Mouse (Mus musculus): Measurements from ENCODE around the gene St8sia1. TPM values are rescaled to one million over a fixed set of nuclear protein-coding genes. Genes with fewer than 3 reads are reported as not detected.

The St8sia1 gene
- total RNA-seq, 2 experiments from 2014 or later, result 0.07 TPM; not detected in 1

DNA sequence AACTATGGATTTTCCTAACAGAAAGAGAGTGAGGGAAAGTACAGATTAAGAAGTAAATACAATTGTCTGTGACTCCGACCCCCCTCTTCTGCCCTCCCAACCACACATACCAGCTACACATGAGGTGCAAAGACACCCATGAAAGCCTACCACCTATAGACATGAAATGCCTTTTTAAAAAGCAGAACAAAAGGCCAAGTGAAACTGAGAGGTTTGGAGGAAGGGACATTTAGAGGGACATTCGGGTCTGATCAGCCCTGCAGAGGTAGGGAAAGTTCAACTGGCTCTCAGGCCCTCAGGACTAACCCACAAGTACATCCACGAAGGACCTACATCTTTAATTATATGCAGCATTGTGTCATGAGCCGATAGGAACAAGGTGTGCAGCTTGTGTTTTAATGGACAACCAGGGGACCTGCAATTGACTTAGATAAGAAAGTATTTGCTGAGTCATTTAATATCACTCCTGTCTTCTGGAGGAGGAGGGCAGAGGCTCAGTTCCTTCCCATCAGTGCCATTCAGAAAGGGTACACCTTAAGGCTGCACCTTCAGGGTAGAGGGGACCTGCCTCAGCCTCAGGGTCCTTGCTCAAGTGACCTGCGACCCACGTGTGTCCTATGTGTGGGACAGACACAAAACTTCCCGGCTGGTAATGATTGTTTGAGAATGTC, 164.4 kb downstream of the St8sia1 start:
- peak; percentile 38; the same call in 1 of the 2 replicates for ATAC-seq (replicated peaks; ENCODE audit: poor library complexity)

DNA sequence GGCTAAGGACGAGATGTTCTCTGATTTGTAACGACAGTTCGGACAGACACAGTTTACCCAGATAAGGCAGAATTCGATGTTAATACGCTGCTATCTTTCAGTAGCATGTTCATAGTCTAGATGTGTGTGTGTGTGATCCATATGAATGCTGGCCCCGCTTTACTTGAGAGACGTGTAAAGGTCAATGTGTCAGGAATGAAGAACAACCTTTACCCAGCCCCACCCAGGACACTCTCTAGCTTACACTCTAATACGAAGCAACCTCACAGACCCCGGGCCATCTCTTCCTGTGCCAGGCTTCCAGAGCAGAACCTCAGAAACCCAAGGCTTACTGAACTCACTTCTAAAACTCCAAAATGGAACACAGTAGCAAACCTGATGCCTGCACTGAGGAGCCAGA, 165.4 kb downstream of the St8sia1 start:
- no peak for ATAC-seq (replicated peaks; ENCODE audit: poor library complexity)

DNA sequence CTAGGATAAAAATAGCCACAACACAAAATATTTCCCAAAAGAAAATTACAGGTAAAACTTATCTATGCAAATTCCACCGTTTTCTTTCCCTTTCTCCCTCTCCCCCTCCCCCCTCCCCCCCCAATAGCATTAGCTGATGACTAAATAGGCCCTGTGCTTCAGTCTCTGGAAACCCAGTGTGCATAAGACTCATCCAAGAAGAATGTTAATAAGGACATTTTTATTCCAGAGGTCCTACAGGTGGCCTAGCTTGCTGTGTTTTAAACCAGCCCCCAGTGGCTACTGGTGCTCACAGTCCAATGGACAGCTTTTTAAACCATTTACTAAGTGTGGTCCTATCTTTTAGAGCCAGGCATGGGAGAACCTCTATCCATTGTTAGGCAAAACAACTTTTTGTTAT, 166.3 kb downstream of the St8sia1 start:
- no peak for ATAC-seq (replicated peaks; ENCODE audit: poor library complexity)

DNA sequence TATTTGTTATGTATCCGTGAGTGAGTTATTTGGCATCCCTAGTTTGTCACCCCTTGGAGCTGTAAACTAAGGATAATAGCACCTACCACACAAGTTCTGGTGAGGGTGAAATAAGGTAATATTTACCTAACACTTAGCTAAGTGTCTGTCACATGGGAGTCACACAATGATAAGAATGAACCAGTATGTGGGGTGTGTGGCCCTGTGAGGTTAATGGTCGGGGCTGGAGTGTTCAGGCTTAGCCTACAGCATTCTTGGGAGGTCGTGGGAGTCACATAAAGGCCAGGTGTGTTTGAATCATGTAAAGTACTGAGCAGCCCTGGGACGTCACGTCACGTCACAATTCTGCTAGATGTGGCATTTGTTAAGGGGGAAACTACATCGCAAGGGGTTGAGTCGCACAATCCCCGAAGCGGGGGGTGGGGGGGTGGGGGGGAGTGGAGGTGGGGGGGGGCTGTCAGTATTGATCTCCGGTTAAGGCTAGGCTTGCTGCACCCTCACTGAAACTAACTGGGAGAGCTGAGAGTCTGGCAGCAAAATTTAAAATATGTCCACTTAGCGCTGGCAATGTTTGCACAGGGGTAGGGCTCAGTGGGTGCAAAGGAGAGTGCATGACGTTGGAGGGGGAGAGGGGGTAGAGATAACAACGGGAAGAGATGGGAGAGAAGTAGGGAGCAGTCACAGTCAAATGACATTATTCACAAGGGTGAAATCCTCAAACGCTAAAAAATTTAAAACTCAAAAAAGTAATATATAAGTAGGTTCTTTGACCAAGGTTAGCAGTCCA, 168.4 kb downstream of the St8sia1 start:
- no peak for ATAC-seq (replicated peaks; ENCODE audit: poor library complexity)

DNA sequence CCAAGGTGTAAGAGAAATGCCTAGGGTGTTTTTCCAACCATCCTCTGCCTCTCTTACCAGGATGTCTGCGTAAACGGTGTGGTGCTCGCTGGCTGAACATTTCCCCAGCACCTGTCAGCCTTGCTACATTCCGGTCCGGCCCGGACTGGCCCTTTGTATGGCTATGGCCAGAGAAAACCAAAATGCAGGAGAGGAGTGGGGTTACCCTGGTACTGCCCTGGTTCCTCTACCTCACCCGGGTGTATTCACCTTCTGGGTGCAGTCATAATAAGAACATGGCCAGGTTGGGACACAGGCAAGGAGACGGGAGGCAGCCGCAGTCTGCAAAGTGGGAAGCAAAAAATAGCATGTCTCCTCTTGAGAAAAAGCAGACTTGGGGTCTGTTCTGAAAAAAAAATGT, 169.2 kb downstream of the St8sia1 start:
- no peak for ATAC-seq (replicated peaks; ENCODE audit: poor library complexity)

DNA sequence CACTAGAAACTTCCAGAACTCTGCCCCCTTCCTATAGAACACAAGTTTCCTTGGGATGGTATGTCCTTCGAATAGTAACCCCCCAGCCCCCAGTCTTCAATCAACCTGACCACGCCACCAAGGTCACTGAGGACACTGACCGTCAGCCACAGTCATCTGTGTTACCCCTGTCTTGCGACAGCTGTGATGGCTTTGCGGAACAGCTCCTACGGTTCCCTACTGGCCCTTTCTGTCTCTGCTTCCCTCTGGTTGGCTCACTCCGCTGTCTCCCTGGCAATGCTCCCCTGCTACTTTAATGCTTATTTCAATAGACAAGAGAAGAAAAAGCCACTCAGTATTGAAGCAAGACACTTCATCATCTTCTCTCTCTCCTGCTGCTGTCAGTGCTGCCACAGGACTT, 170.8 kb downstream of the St8sia1 start:
- ATAC-seq (replicated peaks; ENCODE audit: poor library complexity), result peak; percentile 58

DNA sequence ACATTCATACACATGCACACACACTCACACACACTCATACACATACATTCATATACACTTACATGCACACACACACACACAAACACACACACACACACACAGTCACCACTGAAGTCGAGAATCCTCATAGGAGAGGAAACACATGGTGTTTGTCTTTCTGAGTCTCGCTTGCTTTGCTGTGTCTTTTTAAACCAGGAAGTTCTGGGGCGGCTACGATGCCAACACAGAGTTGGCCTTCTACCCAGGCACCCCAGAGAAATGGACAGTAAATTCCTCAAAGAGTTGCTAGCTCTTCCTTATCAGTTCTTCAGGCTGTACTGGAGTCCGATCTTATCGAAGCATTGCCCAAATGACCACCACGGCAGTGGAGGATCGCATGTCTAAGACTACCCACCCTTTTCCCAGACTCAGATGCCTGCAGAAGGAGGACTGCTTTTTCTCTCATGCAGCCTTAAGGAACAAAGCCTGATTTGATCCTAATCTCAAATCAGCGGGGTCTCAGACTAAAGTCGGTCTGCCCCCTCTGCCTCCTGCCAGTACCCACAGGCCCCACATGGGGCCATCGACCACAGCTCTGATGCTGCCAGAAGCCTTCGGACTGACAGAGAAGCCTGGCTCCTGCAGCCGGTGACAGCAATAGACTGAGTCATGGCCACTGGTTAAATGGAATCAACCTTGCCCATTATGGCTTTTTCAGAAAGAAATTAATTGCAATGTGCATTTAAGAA, 171.8 kb downstream of the St8sia1 start:
- ATAC-seq (replicated peaks; ENCODE audit: poor library complexity), result peak; percentile 66

DNA sequence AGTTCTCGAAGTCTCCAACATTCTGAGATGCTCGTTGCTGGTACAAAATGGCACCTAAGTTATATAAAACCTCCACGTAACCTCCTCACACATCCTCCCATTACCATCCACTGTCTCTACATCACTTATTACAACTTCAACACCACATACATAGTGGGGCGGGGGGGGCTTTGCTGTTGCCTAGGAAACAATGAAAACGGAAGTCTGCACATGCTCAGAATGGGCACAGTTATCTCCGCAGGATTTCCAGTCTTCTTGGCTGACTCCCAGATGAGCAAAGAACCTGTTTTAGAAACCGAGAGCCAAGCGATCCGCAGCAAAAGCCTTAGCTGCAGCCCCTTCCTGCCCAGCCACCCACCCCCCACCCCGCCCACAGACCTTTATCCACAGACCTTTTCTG, 174.5 kb downstream of the St8sia1 start:
- ATAC-seq (replicated peaks; ENCODE audit: poor library complexity), result no peak

DNA sequence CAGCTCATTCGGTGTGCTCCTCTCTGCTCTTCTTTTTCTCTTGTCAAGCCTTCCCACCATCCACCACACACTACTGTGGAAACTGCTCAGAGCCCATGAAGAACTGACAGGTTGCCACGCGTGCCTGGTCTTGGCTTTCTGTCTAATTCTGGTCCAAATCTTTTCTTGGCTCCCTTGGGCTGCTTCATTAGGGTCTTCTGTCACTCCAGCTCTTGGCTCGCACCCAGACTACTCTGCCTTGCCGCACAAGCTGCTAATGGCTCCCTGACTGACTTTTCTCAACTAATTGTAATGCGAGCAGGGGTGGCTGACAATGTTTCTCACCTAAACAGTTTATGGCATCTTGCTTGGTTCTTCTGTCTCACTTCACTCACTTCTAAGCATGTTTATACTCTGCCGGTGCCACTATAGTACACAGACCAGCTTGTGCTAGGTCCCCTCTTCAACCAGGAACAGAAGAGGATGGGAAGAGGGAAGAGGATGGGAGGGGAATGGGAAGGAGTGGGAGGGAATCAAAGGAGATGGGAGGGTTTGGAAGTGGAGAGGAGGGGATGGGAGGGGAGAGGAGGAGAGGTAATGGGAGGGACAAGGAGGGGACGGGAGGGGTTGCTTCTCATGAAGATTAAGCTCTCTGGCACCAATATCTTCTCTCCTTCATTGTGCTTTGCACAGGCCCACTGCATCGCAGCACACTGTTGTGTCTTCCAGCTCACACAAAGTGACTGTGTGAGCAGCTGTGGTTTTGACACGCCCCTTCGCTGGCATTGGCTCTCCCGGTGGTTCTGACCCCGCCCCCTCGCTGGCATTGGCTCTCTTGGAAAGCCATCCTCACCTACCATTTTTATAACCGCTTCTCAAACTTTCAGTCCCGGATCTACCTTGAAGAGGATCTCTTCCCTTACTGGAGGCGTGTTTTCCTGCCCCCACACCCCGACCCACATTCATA, 175.9 kb downstream of the St8sia1 start:
- ATAC-seq (replicated peaks; ENCODE audit: poor library complexity), result no peak

DNA sequence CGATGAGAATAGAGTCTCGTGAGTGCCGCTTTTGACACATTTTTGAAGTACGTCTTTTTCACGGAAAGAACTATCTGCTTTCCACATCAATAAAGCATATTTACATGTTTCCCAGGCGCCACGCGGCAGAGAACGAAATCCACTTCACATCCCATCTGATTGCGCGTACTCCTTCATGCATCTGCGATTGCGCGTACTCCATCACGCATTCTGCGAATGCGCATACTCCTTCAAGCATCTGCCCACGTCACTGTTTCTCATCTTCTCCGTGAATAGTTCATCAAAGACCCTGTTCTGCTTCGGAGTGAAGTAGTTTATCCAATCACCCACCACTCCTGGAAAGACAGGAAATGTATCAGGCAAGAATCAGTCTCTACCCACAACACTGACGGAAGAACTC, 178.1 kb downstream of the St8sia1 start:
- no peak for ATAC-seq (replicated peaks; ENCODE audit: poor library complexity)

DNA sequence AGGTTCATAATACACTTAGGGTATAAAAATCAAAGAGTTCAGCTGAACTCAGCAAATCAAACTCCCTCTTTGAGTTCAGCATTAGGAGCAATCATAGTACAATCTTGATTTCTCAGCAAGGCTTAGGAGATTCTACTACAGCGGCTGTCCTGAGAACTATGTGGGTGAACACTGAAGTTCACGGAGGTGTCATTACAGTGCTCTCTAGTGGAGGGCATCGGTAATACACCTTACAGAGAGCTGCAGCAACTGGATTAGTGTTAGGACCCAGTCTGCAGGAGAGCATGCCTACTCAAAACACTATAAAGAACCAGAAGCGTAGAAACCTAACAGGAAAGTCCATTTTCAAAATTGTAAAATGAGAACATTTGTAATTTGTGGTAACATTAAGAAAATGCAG, 178.9 kb downstream of the St8sia1 start:
- ATAC-seq (replicated peaks; ENCODE audit: poor library complexity), result peak; percentile 96

DNA sequence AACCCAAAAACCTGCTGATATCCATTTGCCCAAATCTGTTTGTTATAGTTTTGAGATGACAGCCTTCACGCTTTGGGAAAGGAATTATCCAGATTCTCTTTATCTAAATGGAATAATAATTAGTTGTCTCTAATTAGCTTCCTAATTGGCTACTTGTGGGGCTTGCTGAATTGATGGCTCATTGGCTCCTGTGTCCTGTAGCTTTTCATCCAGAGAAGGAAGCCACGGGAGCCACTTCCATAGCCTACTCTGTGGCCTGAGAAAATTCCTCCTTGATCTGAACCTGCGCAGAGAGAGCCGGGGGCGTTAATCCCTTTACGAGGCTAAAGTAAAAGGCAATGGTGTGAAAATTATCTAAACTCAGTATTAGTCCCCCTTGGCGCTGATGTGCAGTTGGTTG, 183.0 kb downstream of the St8sia1 start:
- ATAC-seq (replicated peaks; ENCODE audit: poor library complexity), result no peak

DNA sequence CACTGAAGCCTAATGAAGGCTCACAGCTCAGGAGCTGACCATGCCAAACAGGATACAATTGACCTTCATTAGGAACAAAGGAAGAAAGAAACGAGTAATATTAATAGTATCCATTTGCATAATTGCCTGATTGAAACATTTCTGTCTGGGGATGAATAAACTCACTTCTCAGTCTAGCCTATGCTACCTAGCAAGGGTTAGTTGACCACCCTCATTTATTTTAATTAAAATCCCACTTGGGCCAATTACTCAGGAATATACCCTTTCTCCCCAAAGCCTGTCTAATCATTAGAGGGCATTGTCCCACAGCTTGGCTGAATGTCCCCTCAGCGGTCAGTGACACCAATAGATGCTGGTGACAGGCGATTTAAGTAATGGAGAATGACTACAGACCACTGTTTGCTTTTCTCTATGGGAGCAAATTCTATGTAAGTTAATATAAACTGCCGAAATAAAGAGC, 183.6 kb downstream of the St8sia1 start:
- ATAC-seq (replicated peaks; ENCODE audit: poor library complexity), result no peak

DNA sequence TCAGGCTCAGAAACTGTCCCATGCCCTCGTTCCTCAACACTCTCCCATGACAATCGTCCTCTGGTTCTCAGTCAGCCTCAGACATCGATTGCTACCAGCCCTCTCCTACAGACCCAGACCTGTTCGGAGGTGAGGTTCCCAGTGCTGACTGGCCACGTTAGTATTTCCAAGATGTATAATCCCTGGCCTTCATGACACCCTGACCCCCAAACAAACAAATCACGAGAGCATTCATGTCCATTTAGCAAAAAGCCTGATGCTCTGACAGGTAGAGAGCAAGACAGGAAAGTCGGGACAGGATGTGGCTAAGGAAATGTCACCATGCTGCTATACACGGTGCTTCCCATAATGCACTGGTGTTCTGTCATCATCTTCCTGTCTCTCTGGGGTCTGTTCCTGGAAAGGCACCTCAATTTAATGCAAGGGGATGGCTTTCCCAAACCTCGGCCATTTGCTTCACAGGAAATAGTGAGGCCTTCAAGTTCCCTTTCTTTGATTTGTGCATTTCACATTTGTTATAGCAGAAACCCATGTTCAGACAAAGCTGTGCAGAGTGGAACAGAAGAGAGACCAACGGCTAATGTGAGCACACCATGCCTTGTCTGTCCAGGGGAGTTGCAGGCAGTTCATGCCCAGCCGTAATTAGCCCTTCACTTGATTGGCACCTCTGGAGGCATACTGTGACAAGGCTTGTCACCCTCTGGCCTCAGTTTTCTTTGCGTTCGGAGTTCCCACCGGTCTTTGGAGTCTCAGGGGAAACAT, 184.3 kb downstream of the St8sia1 start:
- ATAC-seq (replicated peaks; ENCODE audit: poor library complexity), result peak; percentile 61

DNA sequence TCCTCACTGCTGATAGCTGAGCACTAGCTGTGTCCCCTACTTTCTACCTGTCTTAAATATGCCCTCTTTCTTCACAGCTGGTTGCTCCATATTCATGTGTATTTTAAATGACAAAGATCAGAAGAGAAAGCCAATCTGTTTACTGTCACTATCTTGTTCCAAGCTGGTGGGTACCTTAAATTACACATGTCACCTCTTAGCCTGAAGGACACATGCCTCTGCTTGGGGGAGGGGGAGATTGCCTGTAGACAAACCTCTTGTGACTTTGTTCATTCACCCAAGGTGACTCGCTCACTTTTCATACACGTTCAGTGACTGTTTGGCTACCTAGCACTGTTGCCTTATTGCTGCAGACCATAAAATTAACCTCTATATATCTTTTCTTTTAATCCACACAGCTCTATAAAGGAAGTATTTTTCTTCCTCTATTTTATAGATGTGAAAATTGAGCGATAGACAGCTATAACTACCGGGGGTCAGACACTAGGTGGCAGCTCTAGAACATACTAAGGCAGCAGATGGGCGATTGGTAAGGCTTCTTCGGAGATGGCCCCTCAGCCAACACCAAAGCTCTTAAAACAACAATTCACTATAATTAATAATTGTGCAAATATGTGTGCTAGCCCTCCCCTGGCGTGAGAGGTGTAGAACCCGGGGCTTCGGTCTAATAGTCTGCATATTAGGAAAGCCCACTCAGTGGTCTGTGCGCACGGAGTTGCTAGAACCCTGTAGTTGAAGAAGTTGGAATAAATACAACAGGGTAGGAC, 185.0 kb downstream of the St8sia1 start:
- ATAC-seq (replicated peaks; ENCODE audit: poor library complexity), result peak; percentile 70

DNA sequence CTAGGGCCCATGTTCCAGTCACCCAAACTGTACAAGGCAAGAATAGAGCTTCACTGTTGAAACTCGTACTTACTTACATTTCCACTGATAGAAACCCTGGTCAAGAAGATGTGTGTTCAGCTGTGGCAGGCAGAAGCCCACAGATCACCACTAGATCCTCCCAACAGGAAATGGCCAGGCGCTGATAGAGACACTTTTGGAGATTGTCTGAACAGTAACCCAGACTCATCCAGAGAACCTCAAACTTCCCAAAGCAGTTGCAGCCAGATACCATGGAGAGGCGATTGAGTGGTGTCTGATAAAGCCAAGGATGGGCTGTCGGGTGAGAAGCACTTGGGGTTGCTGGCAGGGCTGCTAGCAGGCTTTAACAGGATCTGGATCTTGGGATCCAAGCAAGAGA, 187.3 kb downstream of the St8sia1 start:
- peak; percentile 38 for ATAC-seq (replicated peaks; ENCODE audit: poor library complexity)

DNA sequence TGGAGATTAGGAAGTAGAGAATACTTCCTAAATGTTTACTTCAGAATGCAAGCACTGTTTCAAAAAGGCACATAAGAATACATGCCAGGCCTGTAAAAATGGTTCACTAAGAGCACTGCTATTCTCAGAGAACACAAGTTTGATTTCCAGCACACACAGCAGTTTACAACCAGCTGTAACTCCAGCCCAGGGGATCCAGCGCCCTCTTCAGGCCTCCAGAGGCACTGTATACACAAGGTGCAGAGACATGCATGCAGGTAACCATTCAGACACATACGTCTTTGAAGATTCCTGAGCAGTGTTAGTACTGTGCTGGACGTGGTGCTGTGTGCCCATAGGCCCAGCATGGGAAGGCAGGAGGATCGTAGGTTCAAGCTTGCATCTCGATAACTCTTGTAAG, 190.7 kb downstream of the St8sia1 start:
- no peak for ATAC-seq (replicated peaks; ENCODE audit: poor library complexity)

DNA sequence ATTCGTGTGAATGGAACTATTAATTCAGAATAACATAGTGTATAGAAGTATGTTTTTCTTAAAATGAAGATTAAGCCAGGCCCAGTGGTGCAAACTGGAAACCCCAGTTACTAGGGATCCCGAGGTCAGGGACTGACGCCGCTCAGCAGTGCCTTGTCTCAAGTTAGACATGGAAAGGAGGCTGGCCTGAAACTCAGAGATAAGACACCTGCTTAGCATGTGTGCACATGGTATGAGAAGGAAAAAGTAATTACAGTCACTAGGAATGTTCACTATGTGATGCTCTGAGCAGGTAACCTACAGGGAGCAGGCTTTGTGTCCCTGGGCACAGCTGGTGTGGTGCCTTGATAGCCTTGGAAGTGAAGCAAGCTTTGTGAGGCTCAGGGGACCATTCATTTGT, 192.6 kb downstream of the St8sia1 start:
- ATAC-seq (replicated peaks; ENCODE audit: poor library complexity), result peak; percentile 49
